Mouse (Mus musculus) cortical plate, adult 2 months (tissue): ENCODE results near the gene Elf2.
"Not testable (repeated sequence)": the region's sequence is repeated elsewhere in the genome, so short reads cannot be mapped to it uniquely, and the experiment has no call there.

ENCODE experiments used
- CTCF ChIP-seq: fragments of 200-500 bp; IDR thresholded peaks from 2 replicates; pipeline ENCODE4 v1.5.1; 2011; ENCODE audit warnings: mild to moderate bottlenecking, control low read depth, low read length; ENCODE audit not compliant: insufficient read depth; ENCODE audit errors: extremely low read depth
- POLR2A ChIP-seq: fragments of 200-500 bp; IDR thresholded peaks from 2 replicates; pipeline ENCODE4 v1.6.1; 2011; ENCODE audit warnings: mild to moderate bottlenecking, low read length, control low read depth; ENCODE audit not compliant: insufficient read depth; ENCODE audit errors: extremely low read depth

GRCm38 (mm10) chr3:51216351-51216750 lies 124.1 kb downstream of the Elf2 start:
- not testable (repeated sequence) for TF ChIP-seq POLR2A, CTCF
